Mouse (Mus musculus): ENCODE data around the gene Dkc1. TPM values are rescaled to one million over a fixed set of nuclear protein-coding genes. Genes with fewer than 3 reads are reported as not detected.
A peak's percentile ranks its signal among the peaks of the same experiment; 100 is the strongest.

Gene Dkc1
- polyA plus RNA-seq (2017; shearing (Covaris generic)) = 100 to 1,000 TPM; 140 to 147 TPM

DNA sequence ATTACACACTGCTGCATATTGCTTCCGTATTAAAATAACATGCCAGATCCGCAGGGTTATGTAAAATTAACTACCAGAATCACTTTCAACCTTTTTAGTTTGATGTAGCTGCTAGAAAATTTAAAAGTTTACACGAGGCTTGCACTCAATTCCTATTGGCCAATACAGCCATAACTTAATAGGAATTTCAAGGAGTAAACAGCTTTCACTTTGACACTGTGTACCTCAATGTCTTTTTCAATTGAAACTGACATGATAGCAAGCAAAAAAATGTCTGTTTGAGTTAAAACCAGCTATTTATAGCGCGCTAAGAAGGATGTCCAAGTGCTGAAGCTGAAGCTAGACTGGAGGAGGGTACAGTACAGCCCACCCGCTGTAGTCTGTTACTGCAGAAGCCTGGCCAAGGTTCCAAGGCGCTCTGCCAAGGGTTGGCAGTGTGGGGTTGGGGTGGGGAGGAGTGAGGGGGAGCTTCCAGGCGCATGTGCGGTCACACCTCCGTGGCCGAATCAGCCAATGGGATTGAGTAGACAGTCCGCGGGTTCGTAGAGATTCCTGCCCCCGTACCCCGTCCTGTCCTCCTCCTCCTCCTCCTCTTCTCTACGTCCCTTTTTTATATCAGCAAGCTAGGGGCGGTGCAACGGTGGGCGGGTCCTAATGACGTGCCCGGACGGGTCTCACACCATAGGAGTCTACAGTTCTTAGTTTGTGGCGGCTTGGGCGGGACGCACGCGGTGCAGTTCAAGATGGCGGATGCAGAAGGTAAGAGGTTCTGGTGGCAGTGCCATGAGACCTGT is at the start of gene Dkc1:
Gene Dkc1 (plus strand): TSS at position 486 of the 794 bp plus-strand sequence.
- ATAC-seq = peak; percentile 97

DNA sequence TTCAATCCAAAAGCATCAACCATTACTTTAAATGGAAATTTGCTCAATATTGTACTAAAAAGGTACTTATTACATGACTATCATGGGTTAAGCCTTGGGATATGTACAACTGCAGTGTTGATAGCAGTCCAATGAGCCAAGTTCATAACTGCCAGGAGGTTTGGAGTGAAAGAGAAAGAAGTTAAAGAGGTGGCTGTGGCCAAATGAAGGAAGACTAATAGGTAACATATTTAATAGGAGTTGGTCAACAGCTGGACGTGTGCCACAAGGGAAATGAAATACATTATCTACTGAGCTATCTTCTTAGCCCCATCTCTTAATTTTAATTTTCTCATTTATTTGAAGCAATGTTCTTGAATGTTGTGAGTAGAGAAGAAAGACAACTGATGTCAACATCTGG is 49.7 kb upstream of the Dkc1 start:
- no peak for ATAC-seq

DNA sequence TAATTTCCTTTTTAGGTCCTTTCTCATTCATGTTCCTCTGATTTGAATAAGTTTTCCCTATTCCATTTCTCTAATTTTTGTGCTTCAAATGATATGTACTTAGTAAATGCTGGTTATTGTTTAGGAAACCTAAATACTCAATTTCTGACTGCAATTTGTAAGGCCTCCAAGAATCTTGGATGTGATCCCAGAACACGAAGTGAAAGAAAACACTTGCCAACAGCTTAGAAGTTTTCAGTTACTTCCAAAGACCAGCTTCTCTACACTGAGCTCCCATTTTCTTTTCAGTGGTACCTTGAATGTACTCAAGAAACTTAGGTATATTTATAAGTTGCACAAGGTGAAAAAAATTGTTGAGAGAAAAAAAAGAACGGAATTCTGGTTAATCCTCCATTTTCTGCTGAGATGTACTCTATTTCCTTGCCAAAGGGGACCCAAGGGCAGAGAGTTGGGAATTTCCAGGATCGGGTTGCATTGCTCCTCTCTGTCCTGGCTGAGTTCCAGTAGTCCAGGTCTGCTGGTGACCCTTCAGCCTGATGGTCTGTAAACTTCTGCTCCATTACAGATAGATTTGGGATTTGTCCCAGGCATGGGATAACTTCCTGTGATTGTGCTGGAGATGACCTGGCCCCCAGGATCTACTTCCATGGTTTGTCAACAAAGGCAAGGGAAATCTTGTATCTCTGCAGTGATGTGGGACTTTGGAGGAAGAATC is 48.6 kb upstream of the Dkc1 start:
- ATAC-seq = no peak

DNA sequence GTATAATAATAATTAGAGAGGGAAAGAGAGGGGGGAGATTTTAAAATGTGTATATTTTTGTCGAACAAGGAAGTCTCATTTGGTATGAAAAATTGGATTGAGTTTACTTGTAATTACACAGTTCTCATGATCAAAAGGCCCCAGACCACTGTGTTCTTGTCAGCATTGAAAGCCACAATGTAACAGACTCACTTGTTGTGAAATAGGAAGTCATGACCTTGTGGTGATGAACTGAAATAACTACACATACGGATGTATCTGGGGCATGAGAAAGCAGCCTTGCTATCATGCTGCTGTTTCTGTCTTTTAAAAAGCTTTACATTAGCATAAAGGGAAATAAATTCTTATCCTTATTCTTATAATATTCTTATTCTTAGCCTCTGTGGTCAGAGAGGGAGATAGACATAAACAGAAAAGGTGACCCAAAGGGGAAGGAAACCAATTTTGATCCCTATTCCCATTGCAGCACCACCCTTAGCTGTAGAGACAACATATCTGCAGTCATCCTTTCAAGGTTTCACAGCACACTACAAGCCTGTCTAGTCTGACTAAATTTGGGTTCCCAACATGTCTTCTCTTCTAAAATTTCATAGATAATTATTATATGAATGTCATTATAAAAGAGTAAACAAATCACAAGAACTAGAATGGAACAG is 39.4 kb upstream of the Dkc1 start:
- ATAC-seq = no peak

DNA sequence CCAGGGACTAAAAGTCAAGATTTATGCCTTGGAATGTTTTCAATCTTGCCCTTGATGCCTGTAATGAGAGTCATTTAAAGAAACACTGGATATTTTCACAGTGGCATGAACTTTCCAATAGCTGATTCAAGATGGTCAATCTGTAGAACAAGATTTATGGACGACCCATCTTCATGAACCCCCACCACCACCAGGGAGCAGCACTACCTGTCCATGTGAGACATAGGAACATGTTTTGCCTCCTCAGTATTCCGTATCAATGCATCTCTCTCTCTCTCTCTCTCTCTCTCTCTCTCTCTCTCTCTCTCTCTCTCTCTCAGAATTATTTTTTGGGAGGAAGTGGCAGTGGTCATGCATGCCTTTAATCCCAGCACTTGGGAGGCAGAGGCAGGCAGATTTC is 13.3 kb upstream of the Dkc1 start:
- ATAC-seq = no peak

DNA sequence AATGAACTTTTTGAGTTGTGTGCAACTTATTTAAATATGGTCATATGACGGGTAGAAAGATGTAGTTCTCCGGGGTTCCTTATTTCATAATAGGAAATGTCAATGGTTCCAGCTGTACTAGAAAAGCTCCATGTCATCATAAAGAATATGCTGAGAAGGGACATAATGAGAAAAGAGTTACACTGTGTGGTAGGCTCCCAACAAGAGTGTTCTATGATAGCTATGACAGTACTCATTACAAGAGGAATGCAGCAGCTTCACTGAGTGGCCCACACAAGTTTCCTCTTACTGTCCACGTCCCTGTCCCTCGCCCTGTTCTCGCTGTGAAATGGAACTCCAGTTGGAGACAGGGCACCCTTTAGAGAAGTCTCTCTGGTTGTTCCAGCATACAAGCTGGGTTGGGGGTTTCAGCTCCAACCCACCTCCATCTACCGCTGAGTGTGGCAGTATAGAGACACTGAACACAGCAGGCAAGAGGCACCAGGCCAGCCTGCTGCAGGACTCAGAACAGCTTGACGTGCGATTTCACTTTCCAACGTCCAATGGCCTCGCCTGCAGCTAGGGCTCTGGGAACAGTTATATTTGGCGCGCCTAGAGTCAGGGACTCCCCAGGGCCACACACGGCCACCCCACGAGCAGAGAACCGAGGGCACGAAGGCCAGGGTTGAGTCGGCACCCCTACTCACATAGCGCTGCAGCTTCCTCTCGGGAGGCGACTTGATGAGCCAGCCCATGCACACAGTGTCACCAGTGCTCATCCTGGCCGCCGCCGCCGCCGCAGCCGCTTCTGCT is 11.5 kb upstream of the Dkc1 start:
- ATAC-seq = peak; percentile 75

DNA sequence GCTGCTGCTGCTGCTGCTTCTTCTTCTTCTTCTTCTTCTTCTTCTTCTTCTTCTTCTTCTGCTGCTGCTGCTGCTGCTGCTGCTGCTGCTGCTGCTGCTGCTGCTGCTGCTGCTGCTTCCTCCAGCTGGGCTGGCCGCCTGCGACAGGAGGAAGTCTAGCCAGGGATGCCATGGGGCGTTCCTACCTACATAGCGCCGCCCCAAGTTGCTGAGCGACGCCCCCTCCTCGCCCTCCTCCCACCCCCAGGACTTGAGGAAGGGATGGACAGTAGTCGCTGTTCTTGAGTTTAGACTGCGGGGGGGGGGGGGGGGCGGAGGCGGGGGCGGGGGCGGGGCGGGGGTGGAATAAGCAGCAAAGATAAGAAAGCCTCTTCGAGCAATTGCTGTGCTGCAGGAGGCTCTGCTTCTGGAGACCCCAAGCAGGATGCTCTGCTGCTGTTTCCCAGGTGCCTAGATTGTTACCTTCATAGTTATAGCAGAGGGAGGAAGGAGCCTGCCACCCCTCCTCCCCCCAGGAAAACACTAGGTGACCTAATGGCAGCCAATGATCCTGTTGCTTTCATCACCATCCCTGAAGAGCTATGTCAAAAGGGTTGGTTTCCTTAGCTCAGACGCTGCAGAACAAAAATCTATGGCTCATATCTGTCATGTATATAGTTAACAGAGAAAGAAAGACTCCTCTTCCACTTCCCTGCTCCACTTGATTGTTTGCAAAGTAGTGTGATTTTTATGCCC is 10.7 kb upstream of the Dkc1 start, which contains the start of gene Gab3:
Gene Gab3 (minus strand): TSS at position 685 of the 735 bp plus-strand sequence.
- peak; percentile 89 for ATAC-seq

DNA sequence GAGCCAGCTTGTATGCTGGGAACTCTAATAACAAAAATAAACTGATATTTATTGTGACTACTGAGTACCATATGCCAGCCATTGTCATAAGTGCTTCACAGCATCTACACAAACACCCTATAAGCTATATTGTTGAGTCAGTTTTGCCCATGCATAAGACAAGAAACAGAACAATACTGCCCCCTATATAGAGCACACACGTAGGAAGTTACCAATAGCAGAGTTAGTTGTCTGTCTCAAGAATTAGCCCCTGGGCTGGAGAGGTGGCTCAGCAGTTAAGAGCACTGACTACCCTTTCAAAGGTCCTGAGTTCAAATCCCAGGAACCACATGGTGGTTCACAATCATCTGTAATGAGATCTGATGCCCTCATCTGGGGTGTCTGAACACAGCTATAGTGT is 10.0 kb upstream of the Dkc1 start:
- ATAC-seq = no peak

DNA sequence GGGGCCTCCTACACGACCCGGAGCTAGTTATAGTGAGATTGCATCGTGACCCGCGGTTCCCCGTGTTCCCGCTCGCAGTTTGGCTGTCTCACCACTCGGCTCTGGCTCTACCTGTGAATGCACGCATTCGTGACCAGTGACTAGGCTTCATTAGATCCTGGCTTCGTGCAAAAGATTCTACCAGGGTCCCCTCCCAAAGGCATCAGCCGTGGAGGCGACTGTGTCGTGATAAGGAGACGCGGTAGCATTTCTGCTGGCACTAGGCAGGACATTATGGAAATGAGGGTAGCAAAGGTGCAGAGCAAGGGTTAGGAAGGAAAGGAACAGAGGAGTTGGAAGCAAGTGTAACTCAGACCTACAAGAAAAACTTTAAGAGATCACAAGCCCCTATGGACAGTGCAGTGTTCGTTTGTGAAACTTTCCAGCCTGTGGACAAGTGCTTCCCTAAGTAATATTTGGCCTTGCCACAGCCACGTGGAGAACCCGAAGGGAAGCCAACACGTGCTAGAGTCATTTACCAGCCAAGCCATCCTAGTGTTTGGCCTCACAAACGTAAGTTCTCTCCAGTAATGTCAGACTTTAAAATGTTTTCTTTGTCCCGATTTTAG is 613 bp downstream of the Dkc1 start:
- ATAC-seq = no peak

DNA sequence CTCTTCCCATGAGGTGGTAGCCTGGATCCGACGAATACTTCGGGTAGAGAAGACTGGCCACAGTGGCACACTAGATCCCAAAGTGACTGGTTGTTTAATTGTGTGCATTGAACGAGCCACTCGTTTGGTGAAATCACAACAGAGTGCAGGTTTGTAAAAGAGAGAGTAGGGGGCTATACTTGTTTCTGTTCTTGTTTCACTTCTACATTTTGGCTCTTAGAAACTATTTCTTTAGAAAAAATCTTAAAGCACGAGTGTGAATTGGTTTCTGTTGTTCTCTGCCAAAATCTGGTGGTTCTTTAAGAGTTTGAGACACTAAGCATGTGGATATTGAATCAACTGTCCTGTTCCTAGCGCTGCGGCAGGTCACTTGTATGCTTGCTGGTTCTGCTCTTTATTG is 3.1 kb downstream of the Dkc1 start:
- ATAC-seq = no peak

DNA sequence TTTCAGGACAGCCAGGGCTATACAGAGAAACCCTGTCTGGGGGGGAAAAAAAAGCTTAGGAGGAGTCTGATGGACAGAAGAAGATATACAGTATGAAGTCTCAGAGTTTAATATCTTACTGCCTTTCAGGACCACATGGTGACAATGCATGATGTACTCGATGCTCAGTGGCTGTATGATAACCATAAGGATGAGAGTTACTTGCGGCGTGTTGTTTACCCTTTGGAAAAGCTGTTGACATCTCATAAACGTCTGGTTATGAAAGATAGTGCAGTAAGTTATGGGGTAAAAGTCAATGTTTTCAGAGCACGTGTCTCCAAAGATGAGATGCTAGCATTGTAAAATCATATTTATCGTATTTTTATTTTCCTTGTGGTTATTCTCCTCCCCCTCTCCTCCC is 6.6 kb downstream of the Dkc1 start:
- ATAC-seq = no peak

DNA sequence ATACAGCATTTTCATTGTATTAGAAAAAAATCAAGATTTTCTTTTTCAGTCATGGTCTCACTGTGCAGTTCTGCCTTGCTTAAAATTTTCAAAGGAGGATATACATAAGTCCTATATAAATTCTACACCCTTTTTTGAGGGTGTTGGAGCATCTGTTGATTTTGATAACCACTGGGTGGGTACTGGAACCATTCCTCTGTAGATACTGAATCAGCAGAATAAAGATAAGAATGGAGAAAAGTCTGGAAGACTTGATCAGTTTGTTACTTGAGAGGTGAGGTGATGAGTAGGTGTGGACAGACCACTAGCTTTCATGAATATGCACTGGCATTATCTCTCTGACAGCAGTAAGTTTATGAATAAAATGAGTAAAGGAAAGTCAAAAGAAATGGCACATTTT is 19.9 kb downstream of the Dkc1 start:
- ATAC-seq = no peak

DNA sequence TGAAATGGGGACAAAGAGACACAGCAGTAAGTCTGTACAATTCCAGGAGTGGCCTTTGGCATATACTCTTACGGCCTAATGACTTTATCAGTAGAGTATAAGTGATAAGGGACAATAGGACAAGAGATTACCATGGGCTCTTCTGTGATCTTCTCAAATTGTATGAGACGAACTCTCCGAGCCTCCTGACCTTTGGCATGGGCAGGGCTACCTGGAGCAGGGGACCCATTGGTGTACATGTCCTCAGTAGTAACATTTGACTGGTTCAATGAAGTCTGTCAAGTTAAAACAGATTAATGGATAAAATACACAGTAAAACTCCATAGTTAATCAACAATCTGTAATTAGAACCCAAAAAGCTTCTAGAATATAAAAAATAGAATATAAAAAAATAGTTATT is 30.0 kb downstream of the Dkc1 start:
- ATAC-seq = no peak

DNA sequence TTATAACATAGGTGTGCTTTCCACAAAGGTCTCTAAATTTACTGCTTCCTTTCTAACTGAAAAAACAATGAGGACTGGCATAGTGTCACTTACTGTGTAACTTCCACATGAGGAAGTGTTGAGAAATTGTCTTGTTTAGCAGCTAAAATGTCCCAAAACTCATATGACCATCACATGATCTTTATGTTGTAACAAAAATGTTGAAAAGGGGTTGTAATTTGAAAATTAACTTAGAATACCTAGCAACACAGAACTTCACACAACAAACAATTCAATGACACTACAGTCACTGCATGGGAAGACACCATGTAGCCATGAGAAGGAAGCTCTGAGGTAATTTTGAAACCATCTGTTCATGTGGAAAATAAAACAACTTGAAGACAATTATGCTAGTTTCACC is 31.2 kb downstream of the Dkc1 start:
- ATAC-seq = no peak

DNA sequence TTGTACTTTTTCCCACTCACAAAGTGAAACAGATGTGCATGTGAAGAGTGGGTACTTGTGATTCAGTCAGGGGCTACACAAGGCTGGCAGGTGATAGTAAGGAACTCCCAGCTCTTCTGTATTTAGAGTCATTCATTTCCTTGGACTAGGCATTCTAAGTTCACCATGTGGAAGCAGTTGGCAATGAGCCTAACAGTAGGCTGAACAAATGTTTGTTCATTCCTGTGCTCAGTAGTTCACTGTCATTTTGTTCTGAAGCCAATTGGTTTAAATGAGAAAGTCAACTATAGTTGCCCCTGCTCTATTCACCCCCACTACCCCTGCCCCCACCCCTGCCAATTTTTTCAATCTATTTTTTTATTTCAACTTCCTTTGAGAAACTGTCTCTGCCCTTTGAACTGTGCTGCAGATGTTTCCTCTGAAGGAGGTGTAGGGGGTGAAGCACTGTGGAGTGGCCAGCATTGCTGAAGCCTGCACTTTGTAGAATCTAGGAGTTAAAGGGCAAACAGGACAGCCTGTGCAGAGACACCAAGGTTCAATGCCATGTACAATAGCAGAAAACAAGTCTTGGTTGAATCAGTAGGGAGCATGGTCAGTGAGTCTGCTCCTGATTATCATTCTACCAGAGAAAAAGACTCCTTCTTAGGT is 32.8 kb downstream of the Dkc1 start:
- ATAC-seq = peak; percentile 48

DNA sequence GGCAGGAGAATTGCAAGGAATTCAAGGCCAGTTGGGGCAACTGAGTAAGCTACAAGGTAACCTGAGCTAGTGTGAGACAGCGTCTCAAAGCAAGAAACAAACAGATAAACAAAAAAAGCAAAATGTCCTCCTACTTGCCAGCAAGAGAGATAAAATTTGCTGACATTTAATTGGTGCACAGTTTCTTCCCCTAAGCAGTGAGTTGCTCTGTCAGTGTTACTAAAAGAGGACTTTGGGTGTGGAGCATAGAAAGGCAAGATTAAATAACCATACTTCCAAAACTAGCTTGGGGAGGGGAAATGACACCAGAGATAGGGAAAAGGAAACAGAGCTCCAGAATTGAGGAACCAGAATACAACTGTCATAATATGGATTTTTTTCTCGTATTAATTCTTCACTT is 33.8 kb downstream of the Dkc1 start:
- no peak for ATAC-seq

DNA sequence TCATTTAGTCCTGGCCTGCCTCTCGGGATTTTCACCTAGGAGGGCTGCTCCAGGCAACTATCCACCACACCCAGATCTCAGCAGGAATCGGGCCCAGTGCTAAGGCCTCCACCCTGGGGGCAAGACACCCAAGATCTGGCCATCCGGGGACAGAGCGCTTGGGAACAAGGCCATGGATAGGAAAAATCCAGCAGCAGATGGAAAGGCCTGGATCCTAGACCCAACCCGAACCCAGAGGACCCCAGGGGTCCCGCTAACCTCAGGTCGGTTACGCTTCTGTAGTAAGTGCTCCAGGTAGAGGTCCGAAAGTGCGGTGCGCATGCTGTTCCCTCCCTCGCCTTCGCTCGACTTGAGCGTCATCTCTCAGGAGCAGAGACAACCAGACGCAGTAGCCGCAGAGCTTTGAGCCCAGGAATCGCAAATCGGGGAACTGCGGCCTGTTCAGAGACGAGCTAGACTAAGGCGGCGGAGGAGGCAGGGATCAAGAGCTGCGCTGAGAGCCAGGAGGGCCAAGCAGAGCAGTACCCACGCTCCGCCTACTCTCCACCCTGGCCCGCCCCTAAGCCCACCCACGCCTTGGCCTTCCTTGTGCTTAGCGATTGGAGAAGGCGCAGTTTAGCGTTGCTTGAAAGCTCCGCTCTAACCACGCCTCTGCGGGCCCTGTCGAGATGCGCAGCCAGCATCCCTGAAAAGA is 35.0 kb downstream of the Dkc1 start, which contains the start of gene Mpp1:
Gene Mpp1 (minus strand): TSS at position 550 of the 694 bp plus-strand sequence.
- ATAC-seq = peak; percentile 89

DNA sequence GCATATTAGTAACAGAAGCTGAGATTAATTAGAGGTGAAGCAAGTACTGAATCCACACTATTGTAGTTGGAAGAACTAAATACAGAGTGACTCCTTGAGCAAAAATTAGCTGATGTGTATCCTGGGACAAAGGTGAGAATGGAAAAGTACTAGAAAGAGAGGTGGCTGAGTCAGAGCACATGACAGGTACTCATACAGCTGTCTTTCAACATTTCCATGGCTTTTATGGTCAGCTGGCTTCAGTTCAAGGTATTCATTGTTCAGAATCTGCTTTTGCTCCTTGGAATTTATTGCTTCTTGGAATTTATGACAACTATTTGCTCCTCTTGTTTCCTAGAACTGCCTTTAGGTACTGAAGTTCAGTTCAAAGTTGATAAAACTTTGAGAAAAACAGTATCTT is 41.3 kb downstream of the Dkc1 start:
- ATAC-seq = no peak

DNA sequence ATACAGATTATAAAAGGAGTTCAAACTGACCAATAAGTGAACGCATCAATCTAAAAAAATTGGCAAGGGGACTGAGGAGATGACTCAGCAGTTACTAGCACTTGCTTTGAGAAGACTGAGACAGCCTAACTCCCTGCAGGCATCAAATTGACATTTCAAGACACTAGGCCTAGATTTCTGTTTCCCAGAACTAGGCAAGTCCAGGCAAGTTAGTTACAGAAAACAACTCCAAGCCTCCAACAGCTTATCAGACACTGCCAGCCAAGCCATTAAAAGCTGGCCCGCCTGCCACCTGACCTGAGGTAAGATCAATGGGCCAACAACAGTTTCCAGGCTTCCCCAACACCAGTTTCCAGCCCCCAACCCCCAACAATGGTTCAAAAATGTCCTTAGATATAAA is 42.1 kb downstream of the Dkc1 start:
- ATAC-seq = no peak

DNA sequence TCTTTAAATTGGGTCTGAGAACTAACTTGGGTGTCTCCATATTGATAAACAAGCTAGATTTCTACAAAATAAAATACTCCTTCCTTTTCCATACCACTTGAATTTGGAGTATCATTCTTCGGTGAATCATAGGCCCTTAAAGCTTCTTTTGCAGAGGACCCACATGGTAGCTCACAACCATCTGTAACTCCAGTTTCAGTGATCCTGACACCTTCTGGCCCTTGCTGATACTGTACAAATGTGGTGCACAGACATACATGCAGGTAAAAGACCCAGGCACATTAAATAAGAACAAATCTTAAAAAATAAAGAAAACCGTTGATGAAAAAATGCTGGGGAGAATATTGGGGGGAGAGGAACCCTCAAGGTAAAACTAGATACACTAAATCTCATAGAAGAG is 42.5 kb downstream of the Dkc1 start:
- ATAC-seq = no peak

All from CD4-positive, CD25-positive, alpha-beta regulatory T cell, adult 4 months (primary cell).